Mouse (Mus musculus) kidney, postnatal 10 days (tissue): ENCODE results near the gene Gm14548.
"Not testable (repeated sequence)": the region's sequence is repeated elsewhere in the genome, so short reads cannot be mapped to it uniquely, and the experiment has no call there.

ENCODE experiments used
- DNase-seq: peaks from one replicate; pipeline ENCODE4 v3.0.0; 2021; ENCODE audit warnings: mixed read lengths

Gene Gm14548

GRCm38 (mm10) chr7:3898036-3898590, at the start of gene Gm14548:
Gene Gm14548, minus strand, starts transcription at chr7:3898120.
- DNase-seq: not testable (repeated sequence)

- DNase-seq: no peak
These were observed 48.2 kb upstream of the Gm14548 start for GRCm38 (mm10) chr7:3946117-3946516.

GRCm38 (mm10) chr7:3940915-3941314, 43.0 kb upstream of the Gm14548 start:
- DNase-seq: no peak

- DNase-seq: no peak
These were observed 42.1 kb upstream of the Gm14548 start for GRCm38 (mm10) chr7:3939866-3940525.

- not testable (repeated sequence) for DNase-seq
These were observed 37.6 kb upstream of the Gm14548 start for GRCm38 (mm10) chr7:3935473-3935872.

GRCm38 (mm10) chr7:3915387-3915786, 17.5 kb upstream of the Gm14548 start, which contains the start of gene Lilra6:
Gene Lilra6, minus strand, starts transcription at chr7:3915503.
- not testable (repeated sequence) for DNase-seq

- no peak for DNase-seq
These were observed 5.8 kb upstream of the Gm14548 start for GRCm38 (mm10) chr7:3903704-3904103.

- not testable (repeated sequence) for DNase-seq
These were observed 22.9 kb downstream of the Gm14548 start for GRCm38 (mm10) chr7:3875032-3875431.

GRCm38 (mm10) chr7:3844951-3845350, 53.0 kb downstream of the Gm14548 start, which contains the start of gene Pira2:
Gene Pira2, minus strand, starts transcription at chr7:3845051.
- DNase-seq: not testable (repeated sequence)

GRCm38 (mm10) chr7:3837854-3838253, 60.1 kb downstream of the Gm14548 start:
- DNase-seq: not testable (repeated sequence)
